Mouse (Mus musculus): ENCODE data around the gene Nup54. TPM values are rescaled to one million over a fixed set of nuclear protein-coding genes. Genes with fewer than 3 reads are reported as not detected.

The Nup54 gene
- polyA plus RNA-seq, 1 experiment from 2014 or later: 39.8 TPM

- Histone ChIP-seq H3K4me2 (ENCODE audit: low read depth, low read length) (no peak overlapping the region), H3K4me3 (ENCODE audit: low read depth, low read length) (no peak overlapping the region), H3K27me3 (replicated peaks; ENCODE audit: control insufficient read depth, insufficient read depth, low read length) (no peaks in the 10 kb centered on the region), H3K9ac (ENCODE audit: low read depth, low read length) (no peak overlapping the region), H3K4me1 (ENCODE audit: control insufficient read depth, insufficient read depth, low read length) (no peaks in the 10 kb centered on the region), H3K36me3 (ENCODE audit: control insufficient read depth, insufficient read depth, low read length) (peaks cover 10% of the 10 kb centered on the region; the same call in 1 of the 2 replicates), H3K9me3 (ENCODE audit: control insufficient read depth, low read length) (no peaks in the 10 kb centered on the region), H3K27ac (replicated peaks; ENCODE audit: low read depth, low read length) (no peak overlapping the region)
- 82% methylated on average over 9 of the region's 9 CpGs for WGBS
- DNase-seq (ENCODE audit: low spot score): no peak
- ATAC-seq (ENCODE audit: low read depth): no peak
Measured at GRCm38 (mm10) chr5:92409361-92410155, 25.5 kb downstream of the Nup54 start.

GRCm38 (mm10) chr5:92404400-92404678 is 30.7 kb downstream of the Nup54 start:
- no peak overlapping the region for H3K4me2 ChIP-seq (ENCODE audit: low read depth, low read length)
- 15% methylated on average over 2 of the region's 2 CpGs for WGBS
- no peaks in the 10 kb centered on the region for H3K27me3 ChIP-seq (replicated peaks; ENCODE audit: control insufficient read depth, insufficient read depth, low read length)
- H3K9ac ChIP-seq (ENCODE audit: low read depth, low read length): no peak overlapping the region
- H3K9me3 ChIP-seq (ENCODE audit: control insufficient read depth, low read length): no peaks in the 10 kb centered on the region
- no peaks in the 10 kb centered on the region for H3K4me1 ChIP-seq (ENCODE audit: control insufficient read depth, insufficient read depth, low read length)
- no peak overlapping the region for H3K4me3 ChIP-seq (ENCODE audit: low read depth, low read length)
- H3K36me3 ChIP-seq (ENCODE audit: control insufficient read depth, insufficient read depth, low read length): no peaks in the 10 kb centered on the region
- ATAC-seq (ENCODE audit: low read depth): no peak
- no peak for DNase-seq (ENCODE audit: low spot score)
- H3K27ac ChIP-seq (replicated peaks; ENCODE audit: low read depth, low read length): no peak overlapping the region

- DNase-seq (ENCODE audit: low spot score) (peak; percentile 14), ATAC-seq (ENCODE audit: low read depth) (peak; percentile 44; the same call in 1 of the 2 replicates)
- Histone ChIP-seq H3K4me3 (ENCODE audit: low read depth, low read length) (no peak overlapping the region), H3K27ac (replicated peaks; ENCODE audit: low read depth, low read length) (no peak overlapping the region), H3K9me3 (ENCODE audit: control insufficient read depth, low read length) (no peaks in the 10 kb centered on the region), H3K4me1 (ENCODE audit: control insufficient read depth, insufficient read depth, low read length) (no peaks in the 10 kb centered on the region), H3K27me3 (replicated peaks; ENCODE audit: control insufficient read depth, insufficient read depth, low read length) (no peaks in the 10 kb centered on the region), H3K36me3 (ENCODE audit: control insufficient read depth, insufficient read depth, low read length) (no peaks in the 10 kb centered on the region), H3K9ac (ENCODE audit: low read depth, low read length) (no peak overlapping the region), H3K4me2 (ENCODE audit: low read depth, low read length) (no peak overlapping the region)
- WGBS: 39% methylated on average over 10 of the region's 10 CpGs
Measured at GRCm38 (mm10) chr5:92403562-92404399, 31.2 kb downstream of the Nup54 start.

DNA sequence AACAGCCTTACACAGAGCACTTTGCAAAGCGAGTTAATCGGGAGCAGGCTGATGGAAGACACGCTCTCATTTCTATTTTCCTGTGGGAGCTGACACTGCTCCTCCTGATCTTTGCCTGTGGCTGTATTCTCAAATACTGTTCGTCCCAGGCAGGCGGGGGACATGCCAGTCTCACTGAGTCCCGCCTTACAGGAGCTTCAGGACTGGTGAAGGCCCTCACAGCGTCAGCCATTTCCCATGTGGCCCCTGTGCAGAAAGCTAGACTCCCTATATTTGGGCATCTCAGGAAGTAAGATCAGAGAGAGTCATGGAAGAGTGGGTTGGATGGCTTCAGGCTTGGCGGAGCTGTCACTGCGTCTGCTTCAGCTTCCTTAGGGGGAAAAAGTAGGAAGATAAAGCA is 32.2 kb downstream of the Nup54 start:
- peak; percentile 15 for DNase-seq (ENCODE audit: low spot score)
- H3K36me3 ChIP-seq (ENCODE audit: control insufficient read depth, insufficient read depth, low read length): no peaks in the 10 kb centered on the region
- no peak overlapping the region for H3K9ac ChIP-seq (ENCODE audit: low read depth, low read length)
- no peak overlapping the region for H3K4me3 ChIP-seq (ENCODE audit: low read depth, low read length)
- H3K9me3 ChIP-seq (ENCODE audit: control insufficient read depth, low read length): no peaks in the 10 kb centered on the region
- WGBS: 38% methylated on average over 9 of the region's 9 CpGs
- no peak overlapping the region; the same call in 1 of the 2 replicates for H3K4me2 ChIP-seq (ENCODE audit: low read depth, low read length)
- no peak overlapping the region for H3K27ac ChIP-seq (replicated peaks; ENCODE audit: low read depth, low read length)
- no peaks in the 10 kb centered on the region for H3K4me1 ChIP-seq (ENCODE audit: control insufficient read depth, insufficient read depth, low read length)
- H3K27me3 ChIP-seq (replicated peaks; ENCODE audit: control insufficient read depth, insufficient read depth, low read length): no peaks in the 10 kb centered on the region
- no peak for ATAC-seq (ENCODE audit: low read depth)

DNA sequence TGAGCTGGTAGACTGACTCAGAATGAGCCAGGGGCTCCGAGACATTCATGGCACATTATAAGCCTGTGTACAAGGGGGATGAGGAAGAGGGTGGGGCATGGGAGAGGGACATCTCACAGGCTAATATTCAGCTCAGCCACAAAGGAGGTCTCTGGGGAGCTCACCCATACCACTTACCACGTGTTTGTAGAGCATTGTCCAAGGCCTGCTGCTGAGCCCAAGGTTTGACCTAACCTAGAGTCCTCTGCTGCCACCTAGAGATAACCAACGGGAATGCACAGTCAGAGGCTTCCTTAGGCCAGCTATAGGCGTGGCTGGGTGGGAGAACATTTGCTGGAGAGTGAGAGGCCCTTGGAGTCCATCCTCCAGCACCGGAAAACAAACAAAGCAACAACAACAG is 36.9 kb downstream of the Nup54 start:
- no peak overlapping the region for H3K4me3 ChIP-seq (ENCODE audit: low read depth, low read length)
- ATAC-seq (ENCODE audit: low read depth) (peak; percentile 84), DNase-seq (ENCODE audit: low spot score) (peak; percentile 89)
- H3K36me3 ChIP-seq (ENCODE audit: control insufficient read depth, insufficient read depth, low read length): no peaks in the 10 kb centered on the region
- no peak overlapping the region for H3K4me2 ChIP-seq (ENCODE audit: low read depth, low read length)
- H3K4me1 ChIP-seq (ENCODE audit: control insufficient read depth, insufficient read depth, low read length): no peaks in the 10 kb centered on the region
- WGBS: 24% methylated on average over 5 of the region's 5 CpGs
- peaks cover 10% of the 10 kb centered on the region for H3K27me3 ChIP-seq (replicated peaks; ENCODE audit: control insufficient read depth, insufficient read depth, low read length)
- H3K9ac ChIP-seq (ENCODE audit: low read depth, low read length): no peak overlapping the region
- no peaks in the 10 kb centered on the region for H3K9me3 ChIP-seq (ENCODE audit: control insufficient read depth, low read length)
- H3K27ac ChIP-seq (replicated peaks; ENCODE audit: low read depth, low read length): no peak overlapping the region

GRCm38 (mm10) chr5:92396476-92396875 is 38.5 kb downstream of the Nup54 start:
- no peak for ATAC-seq (ENCODE audit: low read depth)
- Histone ChIP-seq H3K4me3 (ENCODE audit: low read depth, low read length) (no peak overlapping the region), H3K36me3 (ENCODE audit: control insufficient read depth, insufficient read depth, low read length) (no peaks in the 10 kb centered on the region), H3K4me1 (ENCODE audit: control insufficient read depth, insufficient read depth, low read length) (no peaks in the 10 kb centered on the region), H3K4me2 (ENCODE audit: low read depth, low read length) (no peak overlapping the region), H3K27ac (replicated peaks; ENCODE audit: low read depth, low read length) (no peak overlapping the region), H3K9ac (ENCODE audit: low read depth, low read length) (no peak overlapping the region), H3K9me3 (ENCODE audit: control insufficient read depth, low read length) (no peaks in the 10 kb centered on the region), H3K27me3 (replicated peaks; ENCODE audit: control insufficient read depth, insufficient read depth, low read length) (peaks cover 24% of the 10 kb centered on the region)
- DNase-seq (ENCODE audit: low spot score): no peak
- 75% methylated on average over 6 of the region's 6 CpGs for whole genome bisulfite sequencing

DNA sequence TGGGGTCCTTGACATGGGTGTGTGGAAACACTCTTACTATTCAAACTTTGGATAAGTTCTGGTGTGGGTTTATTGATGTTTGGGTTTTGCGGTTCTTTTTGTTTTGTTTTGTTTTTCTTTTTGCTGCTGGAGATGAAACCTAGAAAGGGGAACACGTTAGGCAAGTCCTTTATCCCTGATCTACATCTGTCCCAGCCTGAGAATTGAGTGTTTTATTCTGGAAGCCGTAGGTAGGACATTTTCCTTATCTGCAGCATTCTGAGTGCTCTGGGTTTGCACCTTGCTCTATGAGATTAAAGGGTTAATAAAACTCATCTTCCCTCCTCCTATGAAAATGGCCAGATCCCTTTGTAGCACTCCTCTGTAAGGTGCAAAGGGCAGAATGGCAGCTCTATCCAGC is 39.3 kb downstream of the Nup54 start:
- 86% methylated on average over 3 of the region's 3 CpGs for WGBS
- Histone ChIP-seq H3K4me1 (ENCODE audit: control insufficient read depth, insufficient read depth, low read length) (no peaks in the 10 kb centered on the region), H3K4me3 (ENCODE audit: low read depth, low read length) (no peak overlapping the region), H3K4me2 (ENCODE audit: low read depth, low read length) (no peak overlapping the region), H3K27ac (replicated peaks; ENCODE audit: low read depth, low read length) (no peak overlapping the region), H3K36me3 (ENCODE audit: control insufficient read depth, insufficient read depth, low read length) (no peaks in the 10 kb centered on the region), H3K9ac (ENCODE audit: low read depth, low read length) (no peak overlapping the region), H3K27me3 (replicated peaks; ENCODE audit: control insufficient read depth, insufficient read depth, low read length) (peaks cover 32% of the 10 kb centered on the region), H3K9me3 (ENCODE audit: control insufficient read depth, low read length) (no peaks in the 10 kb centered on the region)
- ATAC-seq (ENCODE audit: low read depth) (no peak), DNase-seq (ENCODE audit: low spot score) (no peak)

DNA sequence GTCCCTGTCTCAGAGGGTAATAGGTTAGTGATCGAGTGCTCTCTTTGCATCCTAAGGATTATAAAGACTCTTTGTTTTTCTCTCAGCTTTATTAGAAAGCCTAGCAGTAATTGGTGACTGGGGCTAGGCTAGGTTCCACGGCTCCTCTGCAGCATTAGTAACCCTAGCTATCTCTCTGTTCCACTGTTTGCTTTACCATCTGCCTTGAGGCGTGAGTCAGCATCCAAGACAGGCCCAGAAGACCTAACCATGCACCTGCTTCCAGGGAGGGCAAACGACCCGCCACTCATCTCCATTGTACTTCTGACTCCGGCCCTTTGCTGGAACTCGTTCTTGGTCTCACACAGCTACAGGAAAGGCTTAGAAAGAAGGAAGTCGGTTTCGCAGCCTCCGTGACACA is 41.2 kb downstream of the Nup54 start:
- ATAC-seq (ENCODE audit: low read depth) (no peak), DNase-seq (ENCODE audit: low spot score) (no peak)
- 59% methylated on average over 10 of the region's 10 CpGs for WGBS

More for the DNA sequence above, 41.2 kb downstream of the Nup54 start:
- no peaks in the 10 kb centered on the region for H3K36me3 ChIP-seq (ENCODE audit: control insufficient read depth, insufficient read depth, low read length)
- no peaks in the 10 kb centered on the region for H3K9me3 ChIP-seq (ENCODE audit: control insufficient read depth, low read length)
- H3K4me2 ChIP-seq (ENCODE audit: low read depth, low read length): no peak overlapping the region
- peaks cover 33% of the 10 kb centered on the region for H3K27me3 ChIP-seq (replicated peaks; ENCODE audit: control insufficient read depth, insufficient read depth, low read length)
- H3K4me1 ChIP-seq (ENCODE audit: control insufficient read depth, insufficient read depth, low read length): no peaks in the 10 kb centered on the region
- no peak overlapping the region for H3K4me3 ChIP-seq (ENCODE audit: low read depth, low read length)
- H3K27ac ChIP-seq (replicated peaks; ENCODE audit: low read depth, low read length): no peak overlapping the region
- no peak overlapping the region for H3K9ac ChIP-seq (ENCODE audit: low read depth, low read length)
